ENCODE assay signal across 21 mouse cellular contexts in genomic region chr9:21434410-21434809, GRCm38 (mm10).
"Had no signal": no experiment of that assay in that cellular context is flagged by ENCODE, and none has a peak within 500 bp of the region (broad histone marks: within the 10 kb centered on the region; RNA-seq: fewer than 3 reads in every experiment).

No protein-coding gene starts in this region.

- H3K9me3 ChIP-seq: heart, embryonic 10.5 days; heart, embryonic 12.5 days; hindbrain, embryonic 10.5 days; hindbrain, embryonic 12.5 days; intestine, embryonic 15.5 days; limb, embryonic 10.5 days; limb, embryonic 12.5 days; liver, embryonic 13.5 days had no signal

- H3K27ac ChIP-seq: heart, embryonic 10.5 days; hindbrain, embryonic 10.5 days; hindbrain, embryonic 12.5 days; hindbrain, embryonic 14.5 days; intestine, embryonic 15.5 days; limb, embryonic 10.5 days; limb, embryonic 12.5 days; liver, embryonic 13.5 days had no signal

- H3K36me3 ChIP-seq: heart, embryonic 10.5 days; hindbrain, embryonic 12.5 days; intestine, embryonic 15.5 days; limb, embryonic 10.5 days; limb, embryonic 12.5 days had no signal

- H3K4me3 ChIP-seq: heart, embryonic 10.5 days; heart, embryonic 12.5 days; hindbrain, embryonic 10.5 days; hindbrain, embryonic 12.5 days; intestine, embryonic 15.5 days; limb, embryonic 10.5 days; limb, embryonic 12.5 days; liver, embryonic 13.5 days had no signal

- H3K9ac ChIP-seq: heart, embryonic 12.5 days; hindbrain, embryonic 12.5 days; hindbrain, embryonic 14.5 days; intestine, embryonic 15.5 days; limb, embryonic 12.5 days had no signal

- ATAC-seq: hindbrain, embryonic 16.5 days; inflammation-experienced regulatory T-cells, adult 6 months; intestine, embryonic 15.5 days; intestine, postnatal 0 days had no signal

- H3K4me2 ChIP-seq: heart, embryonic 12.5 days; hindbrain, embryonic 12.5 days; hindbrain, embryonic 14.5 days; intestine, embryonic 15.5 days; limb, embryonic 12.5 days; liver, embryonic 11.5 days; liver, embryonic 13.5 days had no signal

- DNase-seq: gastrocnemius, postnatal 14 days; heart, adult 18-20 months; kidney, adult 18-20 months; kidney, adult 8-10 months; kidney, postnatal 10 days; kidney, postnatal 25 days; layer of hippocampus, adult 9-11 months; liver; liver, embryonic 13.5 days had no signal

- H3K27me3 ChIP-seq: heart, embryonic 12.5 days; hindbrain, embryonic 12.5 days; intestine, embryonic 15.5 days; limb, embryonic 12.5 days; liver, embryonic 13.5 days had no signal
